Mouse (Mus musculus): Measurements from ENCODE around the gene Sar1b.

The Sar1b gene

GRCm38 (mm10) chr11:51831962-51832909, 68.7 kb downstream of the Sar1b start:
- DNase-seq: peak; percentile 87

GRCm38 (mm10) chr11:51832992-51833391, 69.5 kb downstream of the Sar1b start:
- DNase-seq: no peak

GRCm38 (mm10) chr11:51833393-51834066, 70.0 kb downstream of the Sar1b start:
- no peak for DNase-seq

GRCm38 (mm10) chr11:51834067-51834411, 70.6 kb downstream of the Sar1b start:
- DNase-seq: no peak

GRCm38 (mm10) chr11:51835598-51835997, 72.1 kb downstream of the Sar1b start:
- DNase-seq: no peak

- DNase-seq: no peak
These were observed 73.0 kb downstream of the Sar1b start for GRCm38 (mm10) chr11:51836506-51836905.

- DNase-seq: no peak
These were observed 74.0 kb downstream of the Sar1b start for GRCm38 (mm10) chr11:51837164-51838153.

- no peak for DNase-seq
These were observed 75.6 kb downstream of the Sar1b start for GRCm38 (mm10) chr11:51839106-51839505.

GRCm38 (mm10) chr11:51839973-51840372, 76.5 kb downstream of the Sar1b start:
- DNase-seq: no peak

- no peak for DNase-seq
These were observed 77.2 kb downstream of the Sar1b start for GRCm38 (mm10) chr11:51840657-51841056.

GRCm38 (mm10) chr11:51841149-51841548, 77.7 kb downstream of the Sar1b start:
- peak; percentile 59 for DNase-seq

All from kidney, adult 9 months (tissue).